Comparison of ENCODE assay signal across 9 mouse cellular contexts in the genomic region with DNA sequence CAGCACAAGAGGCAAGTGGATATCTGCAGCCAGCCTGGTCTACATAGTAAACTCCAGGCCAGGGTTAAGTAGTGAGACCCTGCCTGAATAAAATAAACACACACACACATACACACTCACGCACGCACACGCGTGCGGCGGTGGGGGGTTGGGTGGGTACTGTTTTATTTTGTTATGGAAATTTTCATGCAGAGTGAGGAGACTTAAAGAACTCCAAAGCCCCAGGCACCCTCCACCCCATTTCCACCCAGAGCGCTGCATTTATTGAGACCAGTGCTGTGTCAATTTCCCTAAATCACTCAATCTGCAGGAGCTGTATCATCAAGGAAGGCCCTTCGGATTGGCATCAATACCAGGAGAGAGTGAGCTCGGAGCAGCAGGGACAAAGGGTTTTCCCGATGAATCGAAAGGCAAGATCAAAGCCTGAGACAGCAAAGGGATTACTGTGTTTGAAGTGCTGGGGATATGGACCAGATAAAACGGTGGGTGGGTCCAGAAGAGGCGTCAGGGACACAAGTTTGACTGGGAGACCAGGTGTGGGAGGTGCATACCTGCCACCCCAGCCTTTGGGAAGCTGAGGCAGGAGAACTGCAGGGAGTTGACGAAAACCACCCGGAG. TPM values are rescaled to one million over a fixed set of nuclear protein-coding genes. Genes with fewer than 3 reads are reported as not detected.
A peak's percentile ranks its signal among the peaks of the same experiment; 100 is the strongest.
DNase-seq lines count a peak whose midpoint lies in the region; ATAC-seq and TF ChIP-seq lines count a peak whose summit lies in the region.
"Had no signal": no experiment of that assay in that cellular context is flagged by ENCODE, and none has a peak within 500 bp of the region (broad histone marks: within the 10 kb centered on the region; RNA-seq: fewer than 3 reads in every experiment).

No protein-coding gene starts in this region.

- no peak overlapping the region for H3K27ac ChIP-seq in heart, embryonic 12.5 days (ENCODE audit: poor library complexity, severe bottlenecking)
- H3K27ac ChIP-seq in forebrain, embryonic 14.5 days (ENCODE audit: low read depth, low read length) = peak overlapping the region; percentile 100
- H3K27ac ChIP-seq in liver, postnatal 0 days (ENCODE audit: low read depth) = no peak overlapping the region

- 27% methylated on average over 15 of the region's 15 CpGs for WGBS in heart, embryonic 12.5 days
- 5% methylated on average over 15 of the region's 15 CpGs for WGBS in forebrain, embryonic 14.5 days
- WGBS in liver, postnatal 0 days (ENCODE audit: insufficient replicate concordance) = 56% methylated on average over 15 of the region's 15 CpGs

- intact Hi-C loops in gastrocnemius, postnatal 36 days (cut with DNase I) = loop anchor here (10.0 kb wide), 1 partner anchor 379 kb away; the partner anchor contains the start of gene Rps19

- H3K9me3 ChIP-seq in heart, embryonic 12.5 days (replicated peaks) = peaks cover 7% of the 10 kb centered on the region
- no peaks in the 10 kb centered on the region for H3K9me3 ChIP-seq in forebrain, embryonic 14.5 days (replicated peaks; ENCODE audit: control insufficient read depth, low read length)
- 0 out of 2 replicates have a peak, but pooled peaks cover 2% of the 10 kb centered on the region for H3K9me3 ChIP-seq in liver, postnatal 0 days (ENCODE audit: low read length)

- H3K27me3 ChIP-seq in heart, embryonic 12.5 days (replicated peaks) = peaks cover 31% of the 10 kb centered on the region
- no peaks in the 10 kb centered on the region for H3K27me3 ChIP-seq in forebrain, embryonic 14.5 days (replicated peaks; ENCODE audit: control insufficient read depth, insufficient read depth, low read length)
- H3K27me3 ChIP-seq in liver, postnatal 0 days (ENCODE audit: insufficient read depth, low read length) = peaks cover 23% of the 10 kb centered on the region

- no peaks in the 10 kb centered on the region for H3K36me3 ChIP-seq in heart, embryonic 12.5 days
- H3K36me3 ChIP-seq in forebrain, embryonic 14.5 days (ENCODE audit: control insufficient read depth, insufficient read depth, low read length) = peaks cover 35% of the 10 kb centered on the region
- H3K36me3 ChIP-seq in liver, postnatal 0 days (replicated peaks; ENCODE audit: insufficient read depth, low read length) = no peaks in the 10 kb centered on the region

- H3K4me2 ChIP-seq in heart, embryonic 12.5 days = peak overlapping the region; percentile 77
- H3K4me2 ChIP-seq in forebrain, embryonic 14.5 days (ENCODE audit: low read length) = peak overlapping the region; percentile 71
- 0 out of 2 replicates have a peak overlapping the region, but pooled peaks have one; percentile 11 for H3K4me2 ChIP-seq in liver, postnatal 0 days (ENCODE audit: low read depth, low read length)

- no peak for ATAC-seq in heart, embryonic 12.5 days (ENCODE audit: insufficient number of reproducible peaks, low FRiP score)
- no peak for ATAC-seq in forebrain, embryonic 14.5 days
- ATAC-seq in liver, postnatal 0 days = no peak
- no peak for ATAC-seq in erythroblast, adult 5-6 weeks (replicated peaks; ENCODE audit: low FRiP score, poor library complexity, severe bottlenecking)

- no peak overlapping the region for H3K9ac ChIP-seq in heart, embryonic 12.5 days
- peak overlapping the region; percentile 93; the same call in 1 of the 2 replicates for H3K9ac ChIP-seq in forebrain, embryonic 14.5 days (ENCODE audit: low read length)
- H3K9ac ChIP-seq in liver, postnatal 0 days (replicated peaks) = no peak overlapping the region

- H3K4me1 ChIP-seq in heart, embryonic 12.5 days (replicated peaks) = peaks cover 25% of the 10 kb centered on the region
- peaks cover 28% of the 10 kb centered on the region for H3K4me1 ChIP-seq in forebrain, embryonic 14.5 days (ENCODE audit: control insufficient read depth, insufficient read depth, low read length)
- H3K4me1 ChIP-seq in liver, postnatal 0 days (ENCODE audit: insufficient read depth) = peaks cover 14% of the 10 kb centered on the region

- no peak for DNase-seq in heart, adult 9 months (ENCODE audit: low spot score in 2 of 2)
- peak; percentile 79 for DNase-seq in ES-CJ7 (ENCODE audit: low read depth, low spot score)
- DNase-seq in forebrain, embryonic 14.5 days (ENCODE audit: low spot score) = peak; percentile 60
- no peak for DNase-seq in liver, postnatal 0 days
- no peak for DNase-seq in gastrocnemius, postnatal 36 days
- DNase-seq in urinary bladder, adult 2 months (ENCODE audit: low spot score) = no peak

- TF ChIP-seq EP300 in liver, postnatal 0 days (IDR thresholded peaks at IDR 0.05; ENCODE audit: low read depth) = no peak

- H3K4me3 ChIP-seq in heart, embryonic 12.5 days = no peak overlapping the region
- H3K4me3 ChIP-seq in forebrain, embryonic 14.5 days (ENCODE audit: low read depth, low read length) = peak overlapping the region; percentile 61
- H3K4me3 ChIP-seq in liver, postnatal 0 days (ENCODE audit: low read depth, low read length) = no peak overlapping the region

- no peak for TF ChIP-seq CTCF in liver, postnatal 0 days (IDR thresholded peaks at IDR 0.05; ENCODE audit: low read depth)

RNA-seq across cellular contexts. Expression of gene Zfp428, which starts 1.2 kb away (rescaled TPM):
- 31.9 and 35.8 TPM in 2 replicates for polyA plus RNA-seq in heart, embryonic 12.5 days (2016; fragmentation: Nextera tagmentation; extraction: Ambion mirVana)
- 178 and 205 TPM in 2 replicates for polyA plus RNA-seq in forebrain, embryonic 14.5 days (2014; fragmentation: Nextera tagmentation; extraction: Ambion mirVana)
- polyA plus RNA-seq in liver, postnatal 0 days (2015; fragmentation: Nextera tagmentation; extraction: Ambion mirVana) = 3.3 and 4.1 TPM in 2 replicates
- total RNA-seq in erythroblast, adult 5-6 weeks (2015; ENCODE audit: low replicate concordance) = not detected in 2 replicates
- not detected in 2 replicates for total RNA-seq in erythroblast, adult 5-6 weeks (2017; ENCODE audit: low replicate concordance)
- 1 to 10 TPM; 4.3 to 5.9 TPM for total RNA-seq in gastrocnemius, postnatal 36 days (2021)
- 10.0 and 10.7 TPM in 2 replicates for polyA plus RNA-seq in urinary bladder, adult 2 months (2012; rRNA removed)

RNA-seq across cellular contexts. Expression of gene AC161166.1, which starts 6.7 kb away (rescaled TPM):
- 0.37 and 0.40 TPM in 2 replicates for polyA plus RNA-seq in heart, embryonic 12.5 days (2016; fragmentation: Nextera tagmentation; extraction: Ambion mirVana)
- 0.20 and 0.45 TPM in 2 replicates for polyA plus RNA-seq in forebrain, embryonic 14.5 days (2014; fragmentation: Nextera tagmentation; extraction: Ambion mirVana)
- polyA plus RNA-seq in liver, postnatal 0 days (2015; fragmentation: Nextera tagmentation; extraction: Ambion mirVana) = not detected in 2 replicates
- total RNA-seq in erythroblast, adult 5-6 weeks (2015; ENCODE audit: low replicate concordance) = not detected in 2 replicates
- total RNA-seq in erythroblast, adult 5-6 weeks (2017; ENCODE audit: low replicate concordance) = not detected in 2 replicates
- total RNA-seq in gastrocnemius, postnatal 36 days (2021) = not detected
- not detected in 2 replicates for polyA plus RNA-seq in urinary bladder, adult 2 months (2012; rRNA removed)
- total RNA-seq: left cerebral cortex, postnatal 25 days had no signal

RNA-seq across cellular contexts. Expression of gene Cadm4, which starts 23.7 kb away (rescaled TPM):
- 0.65 and 0.81 TPM in 2 replicates for polyA plus RNA-seq in heart, embryonic 12.5 days (2016; fragmentation: Nextera tagmentation; extraction: Ambion mirVana)
- 26.3 and 29.0 TPM in 2 replicates for polyA plus RNA-seq in forebrain, embryonic 14.5 days (2014; fragmentation: Nextera tagmentation; extraction: Ambion mirVana)
- 0.17 and 0.46 TPM in 2 replicates for polyA plus RNA-seq in liver, postnatal 0 days (2015; fragmentation: Nextera tagmentation; extraction: Ambion mirVana)
- not detected in 2 replicates for total RNA-seq in erythroblast, adult 5-6 weeks (2015; ENCODE audit: low replicate concordance)
- 0.77 TPM in 1 of 2 replicates, not detected in the other for total RNA-seq in erythroblast, adult 5-6 weeks (2017; ENCODE audit: low replicate concordance)
- total RNA-seq in gastrocnemius, postnatal 36 days (2021) = 1 to 10 TPM; 2.7 to 4.6 TPM
- 10.0 and 19.2 TPM in 2 replicates for polyA plus RNA-seq in urinary bladder, adult 2 months (2012; rRNA removed)

RNA-seq across cellular contexts. Expression of gene Irgq, which starts 24.9 kb away (rescaled TPM):
- 9.0 TPM in 2 replicates for polyA plus RNA-seq in heart, embryonic 12.5 days (2016; fragmentation: Nextera tagmentation; extraction: Ambion mirVana)
- 19.5 and 25.1 TPM in 2 replicates for polyA plus RNA-seq in forebrain, embryonic 14.5 days (2014; fragmentation: Nextera tagmentation; extraction: Ambion mirVana)
- 1.3 and 1.6 TPM in 2 replicates for polyA plus RNA-seq in liver, postnatal 0 days (2015; fragmentation: Nextera tagmentation; extraction: Ambion mirVana)
- 0.42 TPM in 1 of 2 replicates, not detected in the other for total RNA-seq in erythroblast, adult 5-6 weeks (2015; ENCODE audit: low replicate concordance)
- 1.4 and 1.6 TPM in 2 replicates for total RNA-seq in erythroblast, adult 5-6 weeks (2017; ENCODE audit: low replicate concordance)
- 10 to 100 TPM; 10.7 to 10.9 TPM for total RNA-seq in gastrocnemius, postnatal 36 days (2021)
- 10.8 and 12.4 TPM in 2 replicates for polyA plus RNA-seq in urinary bladder, adult 2 months (2012; rRNA removed)

RNA-seq across cellular contexts. Expression of gene Pinlyp, which starts 40.4 kb away (rescaled TPM):
- polyA plus RNA-seq in heart, embryonic 12.5 days (2016; fragmentation: Nextera tagmentation; extraction: Ambion mirVana) = not detected in 2 replicates
- 0.28 TPM in 1 of 2 replicates, not detected in the other for polyA plus RNA-seq in forebrain, embryonic 14.5 days (2014; fragmentation: Nextera tagmentation; extraction: Ambion mirVana)
- polyA plus RNA-seq in liver, postnatal 0 days (2015; fragmentation: Nextera tagmentation; extraction: Ambion mirVana) = 0.13 TPM in 1 of 2 replicates, not detected in the other
- total RNA-seq in erythroblast, adult 5-6 weeks (2015; ENCODE audit: low replicate concordance) = not detected in 2 replicates
- total RNA-seq in erythroblast, adult 5-6 weeks (2017; ENCODE audit: low replicate concordance) = not detected in 2 replicates
- total RNA-seq in gastrocnemius, postnatal 36 days (2021) = not detected
- polyA plus RNA-seq in urinary bladder, adult 2 months (2012; rRNA removed) = 0.10 and 0.21 TPM in 2 replicates
- total RNA-seq: left cerebral cortex, postnatal 25 days had no signal

Comparison
In these comparisons a context has a peak if more than half of its experiments do, and no peak if none do; other contexts are left out.
1. H3K4me2 ChIP-seq: peak in every context shown above with its lines; median percentile 77 in heart, embryonic 12.5 days; 71 in forebrain, embryonic 14.5 days; 11 in liver, postnatal 0 days.
2. DNase-seq: peak in ES-CJ7 (single experiment) and forebrain, embryonic 14.5 days (single experiment); none in heart, adult 9 months (0 of 2), liver, postnatal 0 days (single experiment), gastrocnemius, postnatal 36 days (0 of 2) and urinary bladder, adult 2 months (single experiment).